Mouse (Mus musculus) heart, embryonic 13.5 days (tissue): ENCODE data around the gene Kcnj4. TPM values are rescaled to one million over a fixed set of nuclear protein-coding genes. Genes with fewer than 3 reads are reported as not detected.

Experiments used
- ATAC-seq: fragments of 200-750 bp; cut with Nextera tagmentation; 2 replicates; pipeline ENCODE4 v1.8.0; 2017; ENCODE audit warnings: moderate TSS enrichment; ENCODE audit not compliant: insufficient number of reproducible peaks, low FRiP score, low TSS enrichment; ENCODE audit errors: extremely low read depth
- H3K27ac ChIP-seq: fragments of 300-500 bp; sonication (generic); replicated peaks from 2 replicates; pipeline ENCODE4 v1.5.1; 2015; ENCODE audit warnings: moderate library complexity, mild to moderate bottlenecking, inconsistent platforms
- H3K27me3 ChIP-seq: fragments of 300-500 bp; sonication (generic); replicated peaks from 2 replicates; pipeline ENCODE4 v1.6.1; 2015; ENCODE audit warnings: mild to moderate bottlenecking, inconsistent platforms
- H3K36me3 ChIP-seq: fragments of 300-500 bp; sonication (generic); 2 replicates; pipeline ENCODE4 v1.6.1; 2015; ENCODE audit warnings: mild to moderate bottlenecking, inconsistent platforms
- H3K4me1 ChIP-seq: fragments of 300-500 bp; sonication (generic); 2 replicates; pipeline ENCODE4 v1.6.1; 2015; ENCODE audit warnings: inconsistent platforms
- H3K4me2 ChIP-seq: fragments of 300-500 bp; sonication (generic); 2 replicates; pipeline ENCODE4 v1.6.1; 2015; ENCODE audit warnings: inconsistent platforms, mild to moderate bottlenecking, moderate library complexity
- H3K4me3 ChIP-seq: fragments of 300-500 bp; sonication (generic); 2 replicates; pipeline ENCODE4 v1.5.1; 2015; ENCODE audit warnings: moderate library complexity, mild to moderate bottlenecking, inconsistent platforms
- H3K9ac ChIP-seq: fragments of 300-500 bp; sonication (generic); 2 replicates; pipeline ENCODE4 v1.6.1; 2015; ENCODE audit warnings: inconsistent platforms, mild to moderate bottlenecking, moderate library complexity
- H3K9me3 ChIP-seq: fragments of 300-500 bp; sonication (generic); 2 replicates; pipeline ENCODE4 v1.6.1; 2016; ENCODE audit warnings: inconsistent platforms
- WGBS: fragments of 180-500 bp; shearing (Covaris S2); methylation state at CpG from one replicate; pipeline ENCODE4 v1.1.7; 2015; ENCODE audit warnings: mixed read lengths; 5-methylcytosine and 5-hydroxymethylcytosine counted together
- polyA plus RNA-seq: library from polyadenylated mRNA; unstranded; fragments of >200 nt; fragmentation: Nextera tagmentation; extraction: Ambion mirVana; gene quantifications from 2 replicates; pipeline ENCODE4 v1.2.1, GENCODE M21; 2015

Gene Kcnj4
- polyA plus RNA-seq, 1 experiment from 2014 or later = 0.21 TPM

GRCm38 (mm10) chr15:79527991-79528639 is 23.1 kb upstream of the Kcnj4 start:
- Histone ChIP-seq H3K4me1 (peaks cover 4% of the 10 kb centered on the region; the same call in 1 of the 2 replicates), H3K9ac (no peak overlapping the region), H3K9me3 (no peaks in the 10 kb centered on the region), H3K4me3 (no peak overlapping the region), H3K4me2 (no peak overlapping the region), H3K27me3 (no peaks in the 10 kb centered on the region), H3K36me3 (peaks cover 99% of the 10 kb centered on the region), H3K27ac (no peak overlapping the region)
- ATAC-seq = no peak
- WGBS = 62% methylated on average over 5 of the region's 5 CpGs

GRCm38 (mm10) chr15:79527192-79527591 is 22.2 kb upstream of the Kcnj4 start:
- H3K4me1 ChIP-seq = peaks cover 4% of the 10 kb centered on the region; the same call in 1 of the 2 replicates
- no peak overlapping the region for H3K27ac ChIP-seq
- H3K4me2 ChIP-seq = no peak overlapping the region
- H3K27me3 ChIP-seq = no peaks in the 10 kb centered on the region
- H3K36me3 ChIP-seq = peaks cover 98% of the 10 kb centered on the region
- 79% methylated on average over 4 of the region's 4 CpGs for WGBS
- H3K4me3 ChIP-seq = no peak overlapping the region
- H3K9ac ChIP-seq = no peak overlapping the region
- H3K9me3 ChIP-seq = no peaks in the 10 kb centered on the region
- ATAC-seq = no peak

GRCm38 (mm10) chr15:79525979-79526768 is 21.1 kb upstream of the Kcnj4 start:
- no peaks in the 10 kb centered on the region for H3K9me3 ChIP-seq
- H3K4me1 ChIP-seq = peaks cover 4% of the 10 kb centered on the region; the same call in 1 of the 2 replicates
- no peak for ATAC-seq
- 59% methylated on average over 9 of the region's 9 CpGs for WGBS
- no peak overlapping the region for H3K4me3 ChIP-seq
- H3K36me3 ChIP-seq = peaks cover 92% of the 10 kb centered on the region
- no peak overlapping the region for H3K4me2 ChIP-seq
- no peak overlapping the region for H3K9ac ChIP-seq
- H3K27ac ChIP-seq = no peak overlapping the region
- no peaks in the 10 kb centered on the region for H3K27me3 ChIP-seq

- Histone ChIP-seq H3K36me3 (peaks cover 90% of the 10 kb centered on the region), H3K27me3 (no peaks in the 10 kb centered on the region), H3K27ac (no peak overlapping the region), H3K4me2 (no peak overlapping the region), H3K9ac (no peak overlapping the region), H3K4me1 (peaks cover 4% of the 10 kb centered on the region; the same call in 1 of the 2 replicates), H3K9me3 (no peaks in the 10 kb centered on the region), H3K4me3 (no peak overlapping the region)
- ATAC-seq = no peak
- WGBS = 84% methylated on average over 5 of the region's 5 CpGs
These were observed 20.5 kb upstream of the Kcnj4 start for GRCm38 (mm10) chr15:79525564-79525963.

- Histone ChIP-seq H3K9ac (no peak overlapping the region), H3K36me3 (peaks cover 31% of the 10 kb centered on the region), H3K4me2 (no peak overlapping the region), H3K9me3 (no peaks in the 10 kb centered on the region), H3K27me3 (peaks cover 22% of the 10 kb centered on the region), H3K27ac (no peak overlapping the region), H3K4me3 (no peak overlapping the region), H3K4me1 (peaks cover 38% of the 10 kb centered on the region)
- 46% methylated on average over 16 of the region's 16 CpGs for WGBS
- ATAC-seq = no peak
These were observed 14.6 kb upstream of the Kcnj4 start for GRCm38 (mm10) chr15:79519400-79520220.

GRCm38 (mm10) chr15:79518571-79518970 is 13.5 kb upstream of the Kcnj4 start:
- Histone ChIP-seq H3K9ac (no peak overlapping the region), H3K27ac (no peak overlapping the region), H3K27me3 (peaks cover 32% of the 10 kb centered on the region), H3K4me2 (peak overlapping the region; percentile 91; the same call in 1 of the 2 replicates), H3K4me3 (no peak overlapping the region), H3K9me3 (no peaks in the 10 kb centered on the region), H3K36me3 (peaks cover 21% of the 10 kb centered on the region), H3K4me1 (peaks cover 38% of the 10 kb centered on the region)
- WGBS = 83% methylated on average over 3 of the region's 3 CpGs
- ATAC-seq = no peak

GRCm38 (mm10) chr15:79517710-79518109 is 12.7 kb upstream of the Kcnj4 start:
- WGBS = 77% methylated on average over 4 of the region's 4 CpGs
- peak overlapping the region; percentile 87 for H3K9ac ChIP-seq
- H3K4me1 ChIP-seq = peaks cover 38% of the 10 kb centered on the region
- peak overlapping the region; percentile 91 for H3K4me2 ChIP-seq
- peaks cover 12% of the 10 kb centered on the region for H3K36me3 ChIP-seq
- H3K27me3 ChIP-seq = peaks cover 41% of the 10 kb centered on the region
- H3K4me3 ChIP-seq = peak overlapping the region; percentile 74
- no peaks in the 10 kb centered on the region for H3K9me3 ChIP-seq
- H3K27ac ChIP-seq = no peak overlapping the region
- no peak for ATAC-seq

- H3K4me3 ChIP-seq = peak within 1 kb of the TSS; percentile 74
- WGBS = under 1% methylated on average over 71 of the region's 71 CpGs
- peaks cover 53% of the 10 kb centered on the region for H3K27me3 ChIP-seq
- H3K4me1 ChIP-seq = peaks cover 48% of the 10 kb centered on the region
- no peaks in the 10 kb centered on the region for H3K9me3 ChIP-seq
- peak; percentile 32 for ATAC-seq
- H3K9ac ChIP-seq = peak within 1 kb of the TSS; percentile 87
- peak within 1 kb of the TSS; percentile 59 for H3K27ac ChIP-seq
- H3K36me3 ChIP-seq = 0 out of 2 replicates have a peak, but pooled peaks cover 4% of the 10 kb centered on the region
- H3K4me2 ChIP-seq = peak within 1 kb of the TSS; percentile 91
These were observed 11.4 kb upstream of the Kcnj4 start, which contains the start of gene Kdelr3 for GRCm38 (mm10) chr15:79516171-79517096. TSS of gene Kdelr3 (plus strand) at chr15:79516411.

- Histone ChIP-seq H3K4me2 (no peak overlapping the region), H3K27me3 (peaks cover 78% of the 10 kb centered on the region), H3K9ac (no peak overlapping the region), H3K27ac (no peak overlapping the region), H3K4me1 (peaks cover 58% of the 10 kb centered on the region), H3K4me3 (no peak overlapping the region), H3K9me3 (no peaks in the 10 kb centered on the region), H3K36me3 (no peaks in the 10 kb centered on the region)
- no peak for ATAC-seq
- WGBS = 11% methylated on average over 9 of the region's 9 CpGs
These were observed 8.9 kb upstream of the Kcnj4 start for GRCm38 (mm10) chr15:79513940-79514339.

GRCm38 (mm10) chr15:79511553-79512320 is 6.7 kb upstream of the Kcnj4 start:
- Histone ChIP-seq H3K36me3 (no peaks in the 10 kb centered on the region), H3K4me2 (peak overlapping the region; percentile 77), H3K4me1 (peaks cover 39% of the 10 kb centered on the region), H3K9ac (peak overlapping the region; percentile 67), H3K4me3 (peak overlapping the region; percentile 49), H3K27ac (no peak overlapping the region), H3K27me3 (peaks cover 91% of the 10 kb centered on the region), H3K9me3 (no peaks in the 10 kb centered on the region)
- ATAC-seq = no peak
- WGBS = 3% methylated on average over 61 of the region's 61 CpGs
